Mouse (Mus musculus): Measurements from ENCODE around the gene Esrrg.

DNA sequence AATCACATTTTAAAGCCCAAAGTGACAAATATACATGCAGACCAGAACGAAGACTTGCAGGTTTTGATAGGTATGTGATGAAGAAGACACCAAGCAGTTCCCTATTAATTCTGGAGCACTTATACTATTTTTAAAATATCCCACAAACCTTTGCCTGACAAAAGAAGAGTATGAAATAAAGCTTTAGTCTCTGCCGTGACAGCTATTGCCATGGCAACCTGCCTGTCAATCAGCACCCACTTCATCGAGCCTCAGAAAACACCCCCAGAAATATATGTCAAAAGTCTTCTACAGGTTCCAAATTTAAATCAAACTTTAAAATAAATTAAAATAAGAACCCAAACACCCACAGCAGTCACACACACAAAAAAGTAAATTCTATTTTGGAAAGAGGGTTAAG lies 112.4 kb downstream of the Esrrg start:
- TF ChIP-seq POLR2A (IDR thresholded peaks at IDR 0.05; ENCODE audit: control insufficient read depth, extremely low read depth, insufficient read depth, low read length, poor library complexity) (no peak), CTCF (IDR thresholded peaks at IDR 0.05; ENCODE audit: borderline replicate concordance, control insufficient read depth, extremely low read depth, insufficient read depth, low read length, poor library complexity) (no peak)
